8 mouse cellular contexts compared by ENCODE assay signal in genomic region chr6:116895114-116895513, GRCm38 (mm10).
DNase-seq lines count a peak whose midpoint lies in the region; ATAC-seq lines count a peak whose summit lies in the region.

No protein-coding gene starts in this region.

- peaks cover 22% of the 10 kb centered on the region for H3K4me1 ChIP-seq in limb, embryonic 13.5 days
- H3K4me1 ChIP-seq in limb, embryonic 10.5 days = peaks cover 5% of the 10 kb centered on the region
- H3K4me1 ChIP-seq in forebrain, embryonic 14.5 days (ENCODE audit: control insufficient read depth, insufficient read depth, low read length) = peaks cover 4% of the 10 kb centered on the region; the same call in 1 of the 2 replicates
- peaks cover 12% of the 10 kb centered on the region; the same call in 1 of the 2 replicates for H3K4me1 ChIP-seq in neural tube, embryonic 13.5 days (replicated peaks)

- no peak overlapping the region for H3K4me2 ChIP-seq in limb, embryonic 13.5 days (replicated peaks)
- no peak overlapping the region for H3K4me2 ChIP-seq in forebrain, embryonic 14.5 days (ENCODE audit: low read length)
- H3K4me2 ChIP-seq in neural tube, embryonic 13.5 days = no peak overlapping the region

- H3K4me3 ChIP-seq in limb, embryonic 13.5 days = no peak overlapping the region
- no peak overlapping the region for H3K4me3 ChIP-seq in limb, embryonic 10.5 days
- no peak overlapping the region for H3K4me3 ChIP-seq in forebrain, embryonic 14.5 days (ENCODE audit: low read depth, low read length)
- no peak overlapping the region for H3K4me3 ChIP-seq in neural tube, embryonic 13.5 days

- no peak for DNase-seq in limb, embryonic 10.5 days (ENCODE audit: low spot score)
- peak; percentile 66 for DNase-seq in brain, embryonic 18.5 days (ENCODE audit: low read depth, low spot score)
- DNase-seq in forebrain, embryonic 14.5 days (ENCODE audit: low spot score) = peak; percentile 95
- DNase-seq in layer of hippocampus, adult 18-20 months (ENCODE audit: low spot score in 2 of 2) = peak; percentile 30 to 59
- DNase-seq in thymus, adult 18-20 months = no peak
- no peak for DNase-seq in urinary bladder, postnatal 10 days (ENCODE audit: low spot score)

- no peak overlapping the region for H3K9ac ChIP-seq in limb, embryonic 13.5 days
- no peak overlapping the region for H3K9ac ChIP-seq in forebrain, embryonic 14.5 days (ENCODE audit: low read length)
- H3K9ac ChIP-seq in neural tube, embryonic 13.5 days = no peak overlapping the region

- peak overlapping the region; percentile 65; the same call in 1 of the 2 replicates for H3K27ac ChIP-seq in limb, embryonic 13.5 days
- H3K27ac ChIP-seq in limb, embryonic 10.5 days = no peak overlapping the region
- peak overlapping the region; percentile 70 for H3K27ac ChIP-seq in forebrain, embryonic 14.5 days (ENCODE audit: low read depth, low read length)
- H3K27ac ChIP-seq in neural tube, embryonic 13.5 days (replicated peaks) = peak overlapping the region; percentile 70

- no peaks in the 10 kb centered on the region for H3K9me3 ChIP-seq in limb, embryonic 13.5 days
- H3K9me3 ChIP-seq in limb, embryonic 10.5 days (replicated peaks) = no peaks in the 10 kb centered on the region
- H3K9me3 ChIP-seq in forebrain, embryonic 14.5 days (replicated peaks; ENCODE audit: control insufficient read depth, low read length) = no peaks in the 10 kb centered on the region
- no peaks in the 10 kb centered on the region for H3K9me3 ChIP-seq in neural tube, embryonic 13.5 days

- 39% methylated on average over 5 of the region's 5 CpGs for WGBS in limb, embryonic 13.5 days
- 89% methylated on average over 5 of the region's 5 CpGs for WGBS in limb, embryonic 10.5 days
- WGBS in forebrain, embryonic 14.5 days = 15% methylated on average over 5 of the region's 5 CpGs
- WGBS in neural tube, embryonic 13.5 days = 40% methylated on average over 5 of the region's 5 CpGs

- no peaks in the 10 kb centered on the region for H3K27me3 ChIP-seq in limb, embryonic 13.5 days
- no peaks in the 10 kb centered on the region for H3K27me3 ChIP-seq in limb, embryonic 10.5 days (ENCODE audit: low read depth, poor library complexity, severe bottlenecking)
- H3K27me3 ChIP-seq in forebrain, embryonic 14.5 days (replicated peaks; ENCODE audit: control insufficient read depth, insufficient read depth, low read length) = no peaks in the 10 kb centered on the region
- H3K27me3 ChIP-seq in neural tube, embryonic 13.5 days = no peaks in the 10 kb centered on the region

- H3K36me3 ChIP-seq in limb, embryonic 13.5 days = no peaks in the 10 kb centered on the region
- no peaks in the 10 kb centered on the region for H3K36me3 ChIP-seq in limb, embryonic 10.5 days
- H3K36me3 ChIP-seq in forebrain, embryonic 14.5 days (ENCODE audit: control insufficient read depth, insufficient read depth, low read length) = no peaks in the 10 kb centered on the region
- no peaks in the 10 kb centered on the region for H3K36me3 ChIP-seq in neural tube, embryonic 13.5 days

- ATAC-seq in limb, embryonic 13.5 days (ENCODE audit: low FRiP score, low read depth) = peak; percentile 44; the same call in 1 of the 2 replicates
- peak; percentile 94 for ATAC-seq in forebrain, embryonic 14.5 days
- peak; percentile 91 for ATAC-seq in neural tube, embryonic 13.5 days (ENCODE audit: low read depth)

Comparison
In these comparisons a context has a peak if more than half of its experiments do, and no peak if none do; other contexts are left out.
1. ATAC-seq: peak in every context shown above with its lines; median percentile 94 in forebrain, embryonic 14.5 days; 91 in neural tube, embryonic 13.5 days; 44 in limb, embryonic 13.5 days.
2. DNase-seq: peak in brain, embryonic 18.5 days (single experiment), forebrain, embryonic 14.5 days (single experiment) and layer of hippocampus, adult 18-20 months (2 of 2); none in limb, embryonic 10.5 days (single experiment), thymus, adult 18-20 months (0 of 2) and urinary bladder, postnatal 10 days (single experiment).